Mouse (Mus musculus): ENCODE data around the gene Tcp11.

- TF ChIP-seq EP300 (IDR thresholded peaks at IDR 0.05; ENCODE audit: low read depth) (no peak), CTCF (IDR thresholded peaks at IDR 0.05; ENCODE audit: low read depth) (no peak)
Observed at GRCm38 (mm10) chr17:28116335-28116734, 35.9 kb upstream of the Tcp11 start.

Measured in heart, postnatal 0 days (tissue).